Mouse (Mus musculus) olfactory bulb, adult 2 months (tissue): Measurements from ENCODE around the gene Ciz1.

Experiments used
- CTCF ChIP-seq: fragments of 200-500 bp; IDR thresholded peaks from 2 replicates; pipeline ENCODE4 v1.5.1; 2012; ENCODE audit warnings: low read depth, mild to moderate bottlenecking, low read length, moderate library complexity; ENCODE audit not compliant: insufficient read depth
- POLR2A ChIP-seq: fragments of 200-500 bp; IDR thresholded peaks from 2 replicates; pipeline ENCODE4 v1.6.1; 2012; ENCODE audit warnings: mild to moderate bottlenecking, low read depth, low read length, moderate library complexity; ENCODE audit not compliant: insufficient read depth

- no peak for TF ChIP-seq CTCF
- TF ChIP-seq POLR2A: no peak
Measured at GRCm38 (mm10) chr2:32364121-32364520, 12.0 kb downstream of the Ciz1 start.
